Mouse (Mus musculus): ENCODE data around the gene Hrh1. TPM values are rescaled to one million over a fixed set of nuclear protein-coding genes. Genes with fewer than 3 reads are reported as not detected.

Hrh1 gene
- polyA plus RNA-seq, 1 experiment from 2014 or later = 0.07 TPM

- Histone ChIP-seq H3K9ac (ENCODE audit: low read length) (no peak overlapping the region), H3K36me3 (ENCODE audit: control insufficient read depth, insufficient read depth, low read length) (no peaks in the 10 kb centered on the region), H3K27me3 (ENCODE audit: control insufficient read depth, insufficient read depth, low read length) (no peaks in the 10 kb centered on the region), H3K9me3 (ENCODE audit: control insufficient read depth, low read length) (no peaks in the 10 kb centered on the region), H3K4me2 (ENCODE audit: low read length) (no peak overlapping the region), H3K4me1 (ENCODE audit: control insufficient read depth in 2 of 2, insufficient read depth in 2 of 2, low read length in 2 of 2) (no peaks in the 10 kb centered on the region), H3K27ac (replicated peaks in 1 of 2; ENCODE audit: control insufficient read depth in 1 of 2, insufficient read depth in 1 of 2, low read depth in 2 of 2, low read length in 2 of 2) (no peak overlapping the region), H3K4me3 (ENCODE audit: control insufficient read depth in 1 of 2, insufficient read depth in 1 of 2, low read depth in 1 of 2, low read length in 2 of 2) (no peak overlapping the region)
- ATAC-seq (ENCODE audit: insufficient number of reproducible peaks, insufficient read depth, low FRiP score, low read depth) = no peak
- 69% methylated on average over 9 of the region's 9 CpGs for WGBS
Observed at GRCm38 (mm10) chr6:114423051-114423676, 25.4 kb downstream of the Hrh1 start.

- no peak overlapping the region for H3K4me3 ChIP-seq (ENCODE audit: control insufficient read depth in 1 of 2, insufficient read depth in 1 of 2, low read depth in 1 of 2, low read length in 2 of 2)
- ATAC-seq (ENCODE audit: insufficient number of reproducible peaks, insufficient read depth, low FRiP score, low read depth) = no peak
- H3K27ac ChIP-seq (replicated peaks in 1 of 2; ENCODE audit: control insufficient read depth in 1 of 2, insufficient read depth in 1 of 2, low read depth in 2 of 2, low read length in 2 of 2) = no peak overlapping the region
- H3K27me3 ChIP-seq (ENCODE audit: control insufficient read depth, insufficient read depth, low read length) = no peaks in the 10 kb centered on the region
- H3K4me1 ChIP-seq (ENCODE audit: control insufficient read depth in 2 of 2, insufficient read depth in 2 of 2, low read length in 2 of 2) = no peaks in the 10 kb centered on the region; a peak in 1 of 4 replicates
- H3K9me3 ChIP-seq (ENCODE audit: control insufficient read depth, low read length) = no peaks in the 10 kb centered on the region
- H3K9ac ChIP-seq (ENCODE audit: low read length) = no peak overlapping the region
- WGBS = 26% methylated on average over 5 of the region's 5 CpGs
- H3K4me2 ChIP-seq (ENCODE audit: low read length) = no peak overlapping the region
- no peaks in the 10 kb centered on the region for H3K36me3 ChIP-seq (ENCODE audit: control insufficient read depth, insufficient read depth, low read length)
Observed at GRCm38 (mm10) chr6:114425343-114425742, 27.6 kb downstream of the Hrh1 start.

GRCm38 (mm10) chr6:114427641-114428040 lies 29.9 kb downstream of the Hrh1 start:
- H3K9ac ChIP-seq (ENCODE audit: low read length) = no peak overlapping the region
- H3K36me3 ChIP-seq (ENCODE audit: control insufficient read depth, insufficient read depth, low read length) = no peaks in the 10 kb centered on the region
- 89% methylated on average over 13 of the region's 13 CpGs for WGBS
- H3K27me3 ChIP-seq (ENCODE audit: control insufficient read depth, insufficient read depth, low read length) = no peaks in the 10 kb centered on the region
- H3K4me1 ChIP-seq (ENCODE audit: control insufficient read depth in 2 of 2, insufficient read depth in 2 of 2, low read length in 2 of 2) = no peaks in the 10 kb centered on the region; a peak in 1 of 4 replicates
- H3K4me2 ChIP-seq (ENCODE audit: low read length) = no peak overlapping the region
- no peak overlapping the region for H3K27ac ChIP-seq (replicated peaks in 1 of 2; ENCODE audit: control insufficient read depth in 1 of 2, insufficient read depth in 1 of 2, low read depth in 2 of 2, low read length in 2 of 2)
- no peak overlapping the region for H3K4me3 ChIP-seq (ENCODE audit: control insufficient read depth in 1 of 2, insufficient read depth in 1 of 2, low read depth in 1 of 2, low read length in 2 of 2)
- H3K9me3 ChIP-seq (ENCODE audit: control insufficient read depth, low read length) = no peaks in the 10 kb centered on the region
- ATAC-seq (ENCODE audit: insufficient number of reproducible peaks, insufficient read depth, low FRiP score, low read depth) = no peak

- H3K9ac ChIP-seq (ENCODE audit: low read length) = no peak overlapping the region
- no peaks in the 10 kb centered on the region for H3K27me3 ChIP-seq (ENCODE audit: control insufficient read depth, insufficient read depth, low read length)
- no peak for ATAC-seq (ENCODE audit: insufficient number of reproducible peaks, insufficient read depth, low FRiP score, low read depth)
- no peaks in the 10 kb centered on the region for H3K9me3 ChIP-seq (ENCODE audit: control insufficient read depth, low read length)
- no peak overlapping the region for H3K4me3 ChIP-seq (ENCODE audit: control insufficient read depth in 1 of 2, insufficient read depth in 1 of 2, low read depth in 1 of 2, low read length in 2 of 2)
- 61% methylated on average over 16 of the region's 16 CpGs for WGBS
- H3K27ac ChIP-seq (replicated peaks in 1 of 2; ENCODE audit: control insufficient read depth in 1 of 2, insufficient read depth in 1 of 2, low read depth in 2 of 2, low read length in 2 of 2) = no peak overlapping the region
- no peaks in the 10 kb centered on the region; a peak in 1 of 4 replicates for H3K4me1 ChIP-seq (ENCODE audit: control insufficient read depth in 2 of 2, insufficient read depth in 2 of 2, low read length in 2 of 2)
- H3K36me3 ChIP-seq (ENCODE audit: control insufficient read depth, insufficient read depth, low read length) = no peaks in the 10 kb centered on the region
- H3K4me2 ChIP-seq (ENCODE audit: low read length) = no peak overlapping the region
Observed at GRCm38 (mm10) chr6:114428831-114429230, 31.1 kb downstream of the Hrh1 start.

GRCm38 (mm10) chr6:114432591-114432990 lies 34.9 kb downstream of the Hrh1 start:
- no peaks in the 10 kb centered on the region for H3K27me3 ChIP-seq (ENCODE audit: control insufficient read depth, insufficient read depth, low read length)
- no peak for ATAC-seq (ENCODE audit: insufficient number of reproducible peaks, insufficient read depth, low FRiP score, low read depth)
- no peak overlapping the region for H3K27ac ChIP-seq (replicated peaks in 1 of 2; ENCODE audit: control insufficient read depth in 1 of 2, insufficient read depth in 1 of 2, low read depth in 2 of 2, low read length in 2 of 2)
- H3K9me3 ChIP-seq (ENCODE audit: control insufficient read depth, low read length) = no peaks in the 10 kb centered on the region
- no peak overlapping the region for H3K4me2 ChIP-seq (ENCODE audit: low read length)
- no peaks in the 10 kb centered on the region; a peak in 1 of 4 replicates for H3K4me1 ChIP-seq (ENCODE audit: control insufficient read depth in 2 of 2, insufficient read depth in 2 of 2, low read length in 2 of 2)
- no peaks in the 10 kb centered on the region for H3K36me3 ChIP-seq (ENCODE audit: control insufficient read depth, insufficient read depth, low read length)
- WGBS = 47% methylated on average over 3 of the region's 3 CpGs
- no peak overlapping the region for H3K4me3 ChIP-seq (ENCODE audit: control insufficient read depth in 1 of 2, insufficient read depth in 1 of 2, low read depth in 1 of 2, low read length in 2 of 2)
- H3K9ac ChIP-seq (ENCODE audit: low read length) = no peak overlapping the region

- no peaks in the 10 kb centered on the region; a peak in 1 of 4 replicates for H3K4me1 ChIP-seq (ENCODE audit: control insufficient read depth in 2 of 2, insufficient read depth in 2 of 2, low read length in 2 of 2)
- 74% methylated on average over 5 of the region's 5 CpGs for WGBS
- no peaks in the 10 kb centered on the region for H3K36me3 ChIP-seq (ENCODE audit: control insufficient read depth, insufficient read depth, low read length)
- no peak for ATAC-seq (ENCODE audit: insufficient number of reproducible peaks, insufficient read depth, low FRiP score, low read depth)
- no peak overlapping the region for H3K4me3 ChIP-seq (ENCODE audit: control insufficient read depth in 1 of 2, insufficient read depth in 1 of 2, low read depth in 1 of 2, low read length in 2 of 2)
- H3K9ac ChIP-seq (ENCODE audit: low read length) = no peak overlapping the region
- H3K27me3 ChIP-seq (ENCODE audit: control insufficient read depth, insufficient read depth, low read length) = no peaks in the 10 kb centered on the region
- H3K27ac ChIP-seq (replicated peaks in 1 of 2; ENCODE audit: control insufficient read depth in 1 of 2, insufficient read depth in 1 of 2, low read depth in 2 of 2, low read length in 2 of 2) = no peak overlapping the region
- peaks cover 2% of the 10 kb centered on the region; the same call in 1 of the 2 replicates for H3K9me3 ChIP-seq (ENCODE audit: control insufficient read depth, low read length)
- no peak overlapping the region for H3K4me2 ChIP-seq (ENCODE audit: low read length)
Observed at GRCm38 (mm10) chr6:114434524-114434923, 36.8 kb downstream of the Hrh1 start.

- H3K27me3 ChIP-seq (ENCODE audit: control insufficient read depth, insufficient read depth, low read length) = no peaks in the 10 kb centered on the region
- H3K4me3 ChIP-seq (ENCODE audit: control insufficient read depth in 1 of 2, insufficient read depth in 1 of 2, low read depth in 1 of 2, low read length in 2 of 2) = no peak overlapping the region
- no peak for ATAC-seq (ENCODE audit: insufficient number of reproducible peaks, insufficient read depth, low FRiP score, low read depth)
- no peaks in the 10 kb centered on the region for H3K4me1 ChIP-seq (ENCODE audit: control insufficient read depth in 2 of 2, insufficient read depth in 2 of 2, low read length in 2 of 2)
- no peaks in the 10 kb centered on the region for H3K36me3 ChIP-seq (ENCODE audit: control insufficient read depth, insufficient read depth, low read length)
- peaks cover 11% of the 10 kb centered on the region; the same call in 1 of the 2 replicates for H3K9me3 ChIP-seq (ENCODE audit: control insufficient read depth, low read length)
- WGBS = 51% methylated on average over 2 of the region's 2 CpGs
- no peak overlapping the region for H3K9ac ChIP-seq (ENCODE audit: low read length)
- H3K27ac ChIP-seq (replicated peaks in 1 of 2; ENCODE audit: control insufficient read depth in 1 of 2, insufficient read depth in 1 of 2, low read depth in 2 of 2, low read length in 2 of 2) = no peak overlapping the region
- H3K4me2 ChIP-seq (ENCODE audit: low read length) = no peak overlapping the region
Observed at GRCm38 (mm10) chr6:114440302-114440701, 42.6 kb downstream of the Hrh1 start.
